Mouse (Mus musculus): ENCODE data around the gene Adam19.

DNA sequence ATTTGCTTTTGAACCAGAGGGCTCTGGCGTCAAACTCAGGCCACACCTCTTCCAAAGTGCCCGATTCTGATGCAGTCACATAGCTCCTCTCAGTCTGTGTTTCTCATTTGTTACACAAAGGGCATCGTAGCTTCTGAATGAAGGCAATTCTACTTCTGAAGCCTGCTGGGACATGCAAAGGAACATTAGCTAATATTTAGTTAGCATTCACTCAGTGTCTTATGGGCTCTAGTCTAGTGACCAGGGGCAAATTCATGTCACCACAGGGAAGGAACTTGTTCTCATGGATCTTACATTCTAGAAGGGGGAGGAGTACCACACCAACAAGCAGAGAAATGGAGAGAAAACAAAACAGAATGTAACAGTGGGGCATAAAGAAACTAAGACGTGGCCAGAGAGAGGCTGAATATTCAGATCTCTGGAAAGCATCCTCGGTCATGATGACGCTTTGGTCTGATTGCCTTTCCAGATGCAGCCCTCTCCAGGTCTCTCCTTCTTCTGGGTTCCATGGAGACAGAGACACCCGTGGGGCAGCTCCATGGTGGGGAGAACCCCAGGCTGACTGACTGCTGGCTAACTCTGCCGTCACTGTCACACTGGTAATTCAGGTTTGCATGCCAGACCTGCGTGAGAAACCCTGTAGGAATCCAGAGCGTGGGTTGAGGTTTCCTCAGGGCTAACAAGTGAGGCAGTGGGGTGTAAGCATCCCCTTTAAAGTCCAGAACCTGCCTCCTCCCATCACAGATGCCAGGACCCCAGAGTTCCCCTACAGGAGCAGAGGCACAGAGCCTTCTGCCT lies 121.7 kb downstream of the Adam19 start:
- no peak for TF ChIP-seq POLR2A (IDR thresholded peaks at IDR 0.05; ENCODE audit: borderline replicate concordance, extremely low read depth, insufficient read depth, insufficient read length, poor library complexity, severe bottlenecking)
- no peak for TF ChIP-seq CTCF (IDR thresholded peaks at IDR 0.05; ENCODE audit: borderline replicate concordance, extremely low read depth, insufficient read depth, insufficient read length)

All from brain, embryonic 14.5 days (tissue).